Comparison of ENCODE assay signal across 8 mouse cellular contexts in genomic region chr2:32574497-32574896, GRCm38 (mm10). TPM values are rescaled to one million over a fixed set of nuclear protein-coding genes. Genes with fewer than 3 reads are reported as not detected.
A peak's percentile ranks its signal among the peaks of the same experiment; 100 is the strongest.
DNase-seq lines count a peak whose midpoint lies in the region; ATAC-seq and TF ChIP-seq lines count a peak whose summit lies in the region.
"Had no signal": no experiment of that assay in that cellular context is flagged by ENCODE, and none has a peak within 500 bp of the region (broad histone marks: within the 10 kb centered on the region; RNA-seq: fewer than 3 reads in every experiment).

TSS of gene Pip5kl1 (plus strand) at chr2:32574797.

- peak within 1 kb of the TSS; percentile 30; the same call in 1 of the 2 replicates for H3K9ac ChIP-seq in lung, embryonic 15.5 days
- peak within 1 kb of the TSS; percentile 66 for H3K9ac ChIP-seq in forebrain, embryonic 14.5 days (ENCODE audit: low read length)
- H3K9ac ChIP-seq in limb, embryonic 12.5 days (replicated peaks): peak within 1 kb of the TSS; percentile 68

- no peak for ATAC-seq in lung, embryonic 15.5 days (ENCODE audit: borderline replicate concordance, extremely low read depth, low FRiP score, low TSS enrichment)
- no peak for ATAC-seq in forebrain, embryonic 14.5 days
- no peak for ATAC-seq in limb, embryonic 12.5 days (ENCODE audit: insufficient number of reproducible peaks, insufficient read depth, low FRiP score, low TSS enrichment, low read depth)

- no peak for TF ChIP-seq CTCF in lung, adult 2 months (IDR thresholded peaks at IDR 0.05; ENCODE audit: insufficient read depth, low read length)
- no peak for TF ChIP-seq CTCF in small intestine, adult 2 months (IDR thresholded peaks at IDR 0.05; ENCODE audit: extremely low read depth, insufficient read length, insufficient replicate concordance, low read depth, low read length)

- WGBS in lung, embryonic 15.5 days: 71% methylated on average over 6 of the region's 6 CpGs
- 73% methylated on average over 6 of the region's 6 CpGs for WGBS in lung, adult 2 months
- WGBS in forebrain, embryonic 14.5 days: 79% methylated on average over 6 of the region's 6 CpGs
- WGBS in limb, embryonic 12.5 days: 79% methylated on average over 6 of the region's 6 CpGs
- 76% methylated on average over 6 of the region's 6 CpGs for WGBS in small intestine, adult 2 months

- H3K27ac ChIP-seq in lung, embryonic 15.5 days: no peak within 1 kb of the TSS
- H3K27ac ChIP-seq in forebrain, embryonic 14.5 days (ENCODE audit: low read depth, low read length): no peak within 1 kb of the TSS
- H3K27ac ChIP-seq in limb, embryonic 12.5 days: 0 out of 2 replicates have a peak within 1 kb of the TSS, but pooled peaks have one; percentile 45
- no peak within 1 kb of the TSS for H3K27ac ChIP-seq in small intestine, adult 2 months (ENCODE audit: insufficient read depth, low read depth, low read length)

- peaks cover 17% of the 10 kb centered on the region for H3K27me3 ChIP-seq in lung, embryonic 15.5 days
- 0 out of 2 replicates have a peak, but pooled peaks cover 5% of the 10 kb centered on the region for H3K27me3 ChIP-seq in forebrain, embryonic 14.5 days (replicated peaks; ENCODE audit: control insufficient read depth, insufficient read depth, low read length)
- peaks cover 33% of the 10 kb centered on the region for H3K27me3 ChIP-seq in limb, embryonic 12.5 days
- peaks cover 3% of the 10 kb centered on the region; the same call in 1 of the 2 replicates for H3K27me3 ChIP-seq in small intestine, adult 2 months (ENCODE audit: control insufficient read depth, insufficient read depth, low read length)

- H3K9me3 ChIP-seq in lung, embryonic 15.5 days: no peaks in the 10 kb centered on the region
- H3K9me3 ChIP-seq in forebrain, embryonic 14.5 days (replicated peaks; ENCODE audit: control insufficient read depth, low read length): no peaks in the 10 kb centered on the region
- no peaks in the 10 kb centered on the region for H3K9me3 ChIP-seq in limb, embryonic 12.5 days

- no peak for DNase-seq in lung, adult 2 months
- no peak for DNase-seq in forebrain, embryonic 14.5 days (ENCODE audit: low spot score)
- no peak for DNase-seq in layer of hippocampus, adult 9-11 months
- no peak for DNase-seq in spleen, postnatal 14 days (ENCODE audit: low spot score in 2 of 2)
- DNase-seq: gastrocnemius, postnatal 36 days had no signal

- peaks cover 5% of the 10 kb centered on the region; the same call in 1 of the 2 replicates for H3K36me3 ChIP-seq in lung, embryonic 15.5 days
- H3K36me3 ChIP-seq in forebrain, embryonic 14.5 days (ENCODE audit: control insufficient read depth, insufficient read depth, low read length): 0 out of 2 replicates have a peak, but pooled peaks cover 7% of the 10 kb centered on the region
- peaks cover 13% of the 10 kb centered on the region; the same call in 1 of the 2 replicates for H3K36me3 ChIP-seq in limb, embryonic 12.5 days
- H3K36me3 ChIP-seq in small intestine, adult 2 months (ENCODE audit: control insufficient read depth, insufficient read depth, low read length): peaks cover 4% of the 10 kb centered on the region; the same call in 1 of the 2 replicates

- no peak for TF ChIP-seq POLR2A in lung, adult 2 months (IDR thresholded peaks at IDR 0.05; ENCODE audit: borderline replicate concordance, extremely low read depth, low read depth, low read length)
- 0 out of 2 replicates have a peak, but pooled peaks have one; percentile 8 for TF ChIP-seq POLR2A in small intestine, adult 2 months (IDR thresholded peaks at IDR 0.05; ENCODE audit: low read depth, low read length)

- peak within 1 kb of the TSS; percentile 32 for H3K4me3 ChIP-seq in lung, embryonic 15.5 days
- H3K4me3 ChIP-seq in lung, adult 2 months (replicated peaks; ENCODE audit: extremely low read depth, low read depth, low read length): no peak within 1 kb of the TSS
- H3K4me3 ChIP-seq in forebrain, embryonic 14.5 days (ENCODE audit: low read depth, low read length): peak within 1 kb of the TSS; percentile 49
- peak within 1 kb of the TSS; percentile 54 for H3K4me3 ChIP-seq in limb, embryonic 12.5 days (replicated peaks)
- peak within 1 kb of the TSS; percentile 37 for H3K4me3 ChIP-seq in small intestine, adult 2 months (ENCODE audit: low read depth, low read length)

- H3K4me1 ChIP-seq in lung, embryonic 15.5 days: peaks cover 18% of the 10 kb centered on the region
- peaks cover 3% of the 10 kb centered on the region; the same call in 1 of the 2 replicates for H3K4me1 ChIP-seq in lung, adult 2 months (ENCODE audit: control insufficient read depth, insufficient read depth, low read length)
- H3K4me1 ChIP-seq in forebrain, embryonic 14.5 days (ENCODE audit: control insufficient read depth, insufficient read depth, low read length): peaks cover 7% of the 10 kb centered on the region
- H3K4me1 ChIP-seq in limb, embryonic 12.5 days (replicated peaks): peaks cover 21% of the 10 kb centered on the region
- H3K4me1 ChIP-seq in small intestine, adult 2 months (ENCODE audit: control insufficient read depth, insufficient read depth, insufficient read length, low read length): peaks cover 9% of the 10 kb centered on the region

- peak within 1 kb of the TSS; percentile 72 for H3K4me2 ChIP-seq in lung, embryonic 15.5 days
- peak within 1 kb of the TSS; percentile 100 for H3K4me2 ChIP-seq in forebrain, embryonic 14.5 days (ENCODE audit: low read length)
- H3K4me2 ChIP-seq in limb, embryonic 12.5 days: peak within 1 kb of the TSS; percentile 94

RNA-seq across cellular contexts. Expression of gene Pip5kl1, which starts in this region (rescaled TPM):
- 0.30 and 0.39 TPM in 2 replicates for polyA plus RNA-seq in lung, embryonic 15.5 days (2015; fragmentation: Nextera tagmentation; extraction: Ambion mirVana)
- 0.12 and 0.55 TPM in 2 replicates for polyA plus RNA-seq in lung, adult 2 months (2012; rRNA removed)
- 4.7 TPM in 2 replicates for polyA plus RNA-seq in forebrain, embryonic 14.5 days (2014; fragmentation: Nextera tagmentation; extraction: Ambion mirVana)
- polyA plus RNA-seq in limb, embryonic 12.5 days (2016; fragmentation: Nextera tagmentation; extraction: Ambion mirVana): 3.9 and 5.4 TPM in 2 replicates
- 0.15 and 0.25 TPM in 2 replicates for polyA plus RNA-seq in small intestine, adult 2 months (2012; rRNA removed)
